Mouse (Mus musculus): ENCODE data around the gene A530016L24Rik.

- TF ChIP-seq CTCF (IDR thresholded peaks at IDR 0.05; ENCODE audit: control insufficient read depth, insufficient read depth, low read length) (no peak), POLR2A (IDR thresholded peaks at IDR 0.05; ENCODE audit: borderline replicate concordance, control insufficient read depth, low read depth, low read length) (no peak)
Measured at GRCm38 (mm10) chr12:112543941-112544340, 54.7 kb downstream of the A530016L24Rik start.

Measured in bone marrow, adult 2 months (tissue).